Mouse (Mus musculus) cerebellum, postnatal 4 days (tissue): ENCODE results near the gene Lysmd2.
"Not testable (repeated sequence)": the region's sequence is repeated elsewhere in the genome, so short reads cannot be mapped to it uniquely, and the experiment has no call there.

Source experiments
- DNase-seq, 2 experiments: peaks; one replicate each; pipeline ENCODE4 v3.0.0; 2022; ENCODE audit warnings: low spot score in 2 of 2, mixed read lengths in 1 of 2

The Lysmd2 gene

GRCm38 (mm10) chr9:75625556-75626307 is at the start of gene Lysmd2:
Gene Lysmd2, plus strand, starts transcription at chr9:75625741.
- DNase-seq: peak; percentile 39 to 65

- DNase-seq: no peak
Measured at GRCm38 (mm10) chr9:75579321-75579720, 46.2 kb upstream of the Lysmd2 start.

GRCm38 (mm10) chr9:75581694-75582350 is 43.7 kb upstream of the Lysmd2 start:
- no peak for DNase-seq

- no peak for DNase-seq
Measured at GRCm38 (mm10) chr9:75589850-75590790, 35.4 kb upstream of the Lysmd2 start.

GRCm38 (mm10) chr9:75593481-75593880 is 32.1 kb upstream of the Lysmd2 start:
- DNase-seq: no peak

GRCm38 (mm10) chr9:75597036-75597435 is 28.5 kb upstream of the Lysmd2 start:
- no peak for DNase-seq

- no peak for DNase-seq
Measured at GRCm38 (mm10) chr9:75597596-75597995, 27.9 kb upstream of the Lysmd2 start.

GRCm38 (mm10) chr9:75599191-75599841 is 26.2 kb upstream of the Lysmd2 start:
- DNase-seq: peak; percentile 27 to 70

- DNase-seq: peak in 1 of 2 experiments; percentile 64
Measured at GRCm38 (mm10) chr9:75600166-75600934, 25.2 kb upstream of the Lysmd2 start.

GRCm38 (mm10) chr9:75601510-75601909 is 24.0 kb upstream of the Lysmd2 start:
- DNase-seq: no peak

- no peak for DNase-seq
Measured at GRCm38 (mm10) chr9:75607496-75607895, 18.0 kb upstream of the Lysmd2 start.

- no peak for DNase-seq
Measured at GRCm38 (mm10) chr9:75609505-75609904, 16.0 kb upstream of the Lysmd2 start.

GRCm38 (mm10) chr9:75609965-75610364 is 15.6 kb upstream of the Lysmd2 start:
- DNase-seq: no peak

GRCm38 (mm10) chr9:75610571-75611493 is 14.7 kb upstream of the Lysmd2 start, which contains the start of gene Tmod2:
Gene Tmod2, minus strand, starts transcription at chr9:75611325.
- peak; percentile 57 to 82 for DNase-seq

- DNase-seq: no peak
Measured at GRCm38 (mm10) chr9:75616560-75616959, 9.0 kb upstream of the Lysmd2 start.

- no peak for DNase-seq
Measured at GRCm38 (mm10) chr9:75618836-75619400, 6.6 kb upstream of the Lysmd2 start.

GRCm38 (mm10) chr9:75619761-75620160 is 5.8 kb upstream of the Lysmd2 start:
- not testable (repeated sequence) for DNase-seq

- DNase-seq: no peak
Measured at GRCm38 (mm10) chr9:75621428-75621827, 4.1 kb upstream of the Lysmd2 start.

GRCm38 (mm10) chr9:75624983-75625555 is 472 bp upstream of the Lysmd2 start:
- no peak for DNase-seq
